Mouse (Mus musculus) midbrain, embryonic 10.5 days (tissue): Measurements from ENCODE around the gene Ctnnd1. TPM values are rescaled to one million over a fixed set of nuclear protein-coding genes. Genes with fewer than 3 reads are reported as not detected.
A peak's percentile ranks its signal among the peaks of the same experiment; 100 is the strongest.

ENCODE experiments used
- DNase-seq: peaks from one replicate; pipeline ENCODE4 v3.0.0-alpha.2; 2017; ENCODE audit warnings: low spot score
- H3K27ac ChIP-seq: fragments of 300-500 bp; sonication (generic); replicated peaks from 2 replicates; pipeline ENCODE4 v1.5.1; 2016; ENCODE audit warnings: mild to moderate bottlenecking
- H3K27me3 ChIP-seq: fragments of 300-500 bp; sonication (generic); 2 replicates; pipeline ENCODE4 v1.6.1; 2016; ENCODE audit warnings: low read depth, mild to moderate bottlenecking; ENCODE audit not compliant: poor library complexity, severe bottlenecking
- H3K36me3 ChIP-seq: fragments of 300-500 bp; sonication (generic); 2 replicates; pipeline ENCODE4 v1.6.1; 2016; ENCODE audit warnings: mild to moderate bottlenecking, moderate library complexity
- H3K4me1 ChIP-seq: fragments of 300-500 bp; sonication (generic); 2 replicates; pipeline ENCODE4 v1.6.1; 2016
- H3K4me3 ChIP-seq: fragments of 300-500 bp; sonication (generic); 2 replicates; pipeline ENCODE4 v1.5.1; 2016; ENCODE audit warnings: mild to moderate bottlenecking, moderate library complexity
- H3K9me3 ChIP-seq: fragments of 300-500 bp; sonication (generic); replicated peaks from 2 replicates; pipeline ENCODE4 v1.6.1; 2016; ENCODE audit warnings: mild to moderate bottlenecking
- WGBS: fragments of 180-500 bp; shearing (Covaris S2); methylation state at CpG from one replicate; pipeline ENCODE4 v1.1.7; 2016; 5-methylcytosine and 5-hydroxymethylcytosine counted together
- polyA plus RNA-seq: library from polyadenylated mRNA; unstranded; fragments of >200 nt; fragmentation: Nextera tagmentation; extraction: Ambion mirVana; gene quantifications from 2 replicates; pipeline ENCODE4 v1.2.1, GENCODE M21; 2016

Gene Ctnnd1
- polyA plus RNA-seq, 1 experiment from 2014 or later: 37.5 TPM

GRCm38 (mm10) chr2:84637452-84638165 is 13.0 kb downstream of the Ctnnd1 start:
- DNase-seq: no peak

GRCm38 (mm10) chr2:84636231-84636741 is 14.3 kb downstream of the Ctnnd1 start:
- WGBS: 33% methylated on average over 8 of the region's 8 CpGs
- peak overlapping the region; percentile 29 for H3K4me3 ChIP-seq
- DNase-seq: no peak

More at GRCm38 (mm10) chr2:84637452-84638165, 13.0 kb downstream of the Ctnnd1 start:
- WGBS: 52% methylated on average over 7 of the region's 7 CpGs
- Histone ChIP-seq H3K27me3 (no peaks in the 10 kb centered on the region), H3K4me1 (peaks cover 64% of the 10 kb centered on the region), H3K36me3 (peaks cover 13% of the 10 kb centered on the region), H3K9me3 (no peaks in the 10 kb centered on the region), H3K4me3 (no peak overlapping the region), H3K27ac (peak overlapping the region; percentile 83)

GRCm38 (mm10) chr2:84635611-84636010 is 15.0 kb downstream of the Ctnnd1 start:
- Histone ChIP-seq H3K4me1 (peaks cover 64% of the 10 kb centered on the region), H3K36me3 (0 out of 2 replicates have a peak, but pooled peaks cover 7% of the 10 kb centered on the region), H3K4me3 (peak overlapping the region; percentile 29; the same call in 1 of the 2 replicates), H3K27me3 (no peaks in the 10 kb centered on the region), H3K27ac (peak overlapping the region; percentile 83), H3K9me3 (no peaks in the 10 kb centered on the region)
- DNase-seq: peak; percentile 66
- WGBS: 3% methylated on average over 2 of the region's 2 CpGs

More at GRCm38 (mm10) chr2:84636231-84636741, 14.3 kb downstream of the Ctnnd1 start:
- Histone ChIP-seq H3K4me1 (peaks cover 64% of the 10 kb centered on the region), H3K27me3 (no peaks in the 10 kb centered on the region), H3K9me3 (no peaks in the 10 kb centered on the region), H3K36me3 (0 out of 2 replicates have a peak, but pooled peaks cover 9% of the 10 kb centered on the region), H3K27ac (peak overlapping the region; percentile 83)

GRCm38 (mm10) chr2:84634934-84635482 is 15.6 kb downstream of the Ctnnd1 start:
- 23% methylated on average over 4 of the region's 4 CpGs for WGBS
- peak overlapping the region; percentile 83 for H3K27ac ChIP-seq
- H3K27me3 ChIP-seq: no peaks in the 10 kb centered on the region
- DNase-seq: no peak
- peak overlapping the region; percentile 29; the same call in 1 of the 2 replicates for H3K4me3 ChIP-seq
- 0 out of 2 replicates have a peak, but pooled peaks cover 6% of the 10 kb centered on the region for H3K36me3 ChIP-seq
- H3K9me3 ChIP-seq: no peaks in the 10 kb centered on the region
- peaks cover 64% of the 10 kb centered on the region for H3K4me1 ChIP-seq

- Histone ChIP-seq H3K4me1 (peaks cover 61% of the 10 kb centered on the region), H3K4me3 (no peak overlapping the region), H3K9me3 (no peaks in the 10 kb centered on the region), H3K36me3 (0 out of 2 replicates have a peak, but pooled peaks cover 10% of the 10 kb centered on the region), H3K27ac (peak overlapping the region; percentile 83), H3K27me3 (no peaks in the 10 kb centered on the region)
- no peak for DNase-seq
- 86% methylated on average over 4 of the region's 4 CpGs for WGBS
These were observed 16.6 kb downstream of the Ctnnd1 start for GRCm38 (mm10) chr2:84634006-84634405.

GRCm38 (mm10) chr2:84632999-84633398 is 17.6 kb downstream of the Ctnnd1 start:
- Histone ChIP-seq H3K4me3 (no peak overlapping the region), H3K27ac (peak overlapping the region; percentile 43; the same call in 1 of the 2 replicates)
- WGBS: 4% methylated on average over 3 of the region's 3 CpGs

GRCm38 (mm10) chr2:84632001-84632400 is 18.6 kb downstream of the Ctnnd1 start:
- no peaks in the 10 kb centered on the region for H3K9me3 ChIP-seq
- no peaks in the 10 kb centered on the region for H3K27me3 ChIP-seq
- 0 out of 2 replicates have a peak, but pooled peaks cover 10% of the 10 kb centered on the region for H3K36me3 ChIP-seq
- DNase-seq: no peak
- H3K4me1 ChIP-seq: peaks cover 49% of the 10 kb centered on the region
- no peak overlapping the region for H3K27ac ChIP-seq
- no peak overlapping the region for H3K4me3 ChIP-seq
- WGBS: 96% methylated on average over 1 of the region's 1 CpGs

More at GRCm38 (mm10) chr2:84632999-84633398, 17.6 kb downstream of the Ctnnd1 start:
- no peak for DNase-seq
- H3K9me3 ChIP-seq: no peaks in the 10 kb centered on the region
- 0 out of 2 replicates have a peak, but pooled peaks cover 10% of the 10 kb centered on the region for H3K36me3 ChIP-seq
- H3K4me1 ChIP-seq: peaks cover 51% of the 10 kb centered on the region
- no peaks in the 10 kb centered on the region for H3K27me3 ChIP-seq

GRCm38 (mm10) chr2:84627036-84627435 is 23.5 kb downstream of the Ctnnd1 start:
- no peak overlapping the region for H3K27ac ChIP-seq
- H3K9me3 ChIP-seq: no peaks in the 10 kb centered on the region
- peaks cover 29% of the 10 kb centered on the region for H3K36me3 ChIP-seq
- H3K27me3 ChIP-seq: no peaks in the 10 kb centered on the region
- H3K4me3 ChIP-seq: no peak overlapping the region
- H3K4me1 ChIP-seq: peaks cover 8% of the 10 kb centered on the region
- DNase-seq: no peak
- WGBS: 73% methylated on average over 3 of the region's 3 CpGs

- DNase-seq: no peak
- peaks cover 31% of the 10 kb centered on the region for H3K36me3 ChIP-seq
- H3K27me3 ChIP-seq: no peaks in the 10 kb centered on the region
- WGBS: 84% methylated on average over 7 of the region's 7 CpGs
- H3K4me3 ChIP-seq: no peak overlapping the region
- no peak overlapping the region for H3K27ac ChIP-seq
- peaks cover 8% of the 10 kb centered on the region for H3K4me1 ChIP-seq
- H3K9me3 ChIP-seq: no peaks in the 10 kb centered on the region
These were observed 24.1 kb downstream of the Ctnnd1 start for GRCm38 (mm10) chr2:84626366-84626975.

GRCm38 (mm10) chr2:84624201-84624600 is 26.4 kb downstream of the Ctnnd1 start:
- H3K4me3 ChIP-seq: no peak overlapping the region
- H3K36me3 ChIP-seq: peaks cover 50% of the 10 kb centered on the region
- WGBS: 92% methylated on average over 17 of the region's 17 CpGs

GRCm38 (mm10) chr2:84623428-84624119 is 27.0 kb downstream of the Ctnnd1 start:
- H3K9me3 ChIP-seq: no peaks in the 10 kb centered on the region
- H3K4me1 ChIP-seq: peaks cover 8% of the 10 kb centered on the region
- DNase-seq: no peak
- no peak overlapping the region for H3K27ac ChIP-seq
- H3K4me3 ChIP-seq: no peak overlapping the region
- H3K27me3 ChIP-seq: no peaks in the 10 kb centered on the region
- 92% methylated on average over 3 of the region's 3 CpGs for WGBS
- H3K36me3 ChIP-seq: peaks cover 54% of the 10 kb centered on the region

More at GRCm38 (mm10) chr2:84624201-84624600, 26.4 kb downstream of the Ctnnd1 start:
- Histone ChIP-seq H3K27me3 (no peaks in the 10 kb centered on the region), H3K4me1 (peaks cover 8% of the 10 kb centered on the region), H3K9me3 (no peaks in the 10 kb centered on the region), H3K27ac (no peak overlapping the region)
- DNase-seq: no peak

- H3K27ac ChIP-seq: no peak overlapping the region
- no peak for DNase-seq
- no peak overlapping the region for H3K4me3 ChIP-seq
- H3K4me1 ChIP-seq: peaks cover 7% of the 10 kb centered on the region
- 87% methylated on average over 2 of the region's 2 CpGs for WGBS
- no peaks in the 10 kb centered on the region for H3K27me3 ChIP-seq
- no peaks in the 10 kb centered on the region for H3K9me3 ChIP-seq
- H3K36me3 ChIP-seq: peaks cover 58% of the 10 kb centered on the region
These were observed 27.9 kb downstream of the Ctnnd1 start for GRCm38 (mm10) chr2:84622668-84623067.
